Mouse (Mus musculus) forebrain, embryonic 13.5 days (tissue): Measurements from ENCODE around the gene Rpl23. TPM values are rescaled to one million over a fixed set of nuclear protein-coding genes. Genes with fewer than 3 reads are reported as not detected.

Source experiments
- ATAC-seq: fragments of 200-750 bp; cut with Nextera tagmentation; 2 replicates; pipeline ENCODE4 v1.8.0; 2017
- H3K27ac ChIP-seq: fragments of 300-500 bp; sonication (generic); 2 replicates; pipeline ENCODE4 v1.5.1; 2015; ENCODE audit warnings: inconsistent platforms, mild to moderate bottlenecking, moderate library complexity
- H3K27me3 ChIP-seq: fragments of 300-500 bp; sonication (generic); 2 replicates; pipeline ENCODE4 v1.6.1; 2015; ENCODE audit warnings: mild to moderate bottlenecking, inconsistent platforms
- H3K36me3 ChIP-seq: fragments of 300-500 bp; sonication (generic); 2 replicates; pipeline ENCODE4 v1.6.1; 2015; ENCODE audit warnings: mild to moderate bottlenecking, inconsistent platforms; ENCODE audit not compliant: poor library complexity, severe bottlenecking
- H3K4me1 ChIP-seq: fragments of 300-500 bp; sonication (generic); 2 replicates; pipeline ENCODE4 v1.6.1; 2015; ENCODE audit warnings: inconsistent platforms
- H3K4me2 ChIP-seq: fragments of 300-500 bp; sonication (generic); 2 replicates; pipeline ENCODE4 v1.6.1; 2015; ENCODE audit warnings: inconsistent platforms, mild to moderate bottlenecking, moderate library complexity
- H3K4me3 ChIP-seq: fragments of 300-500 bp; sonication (generic); 2 replicates; pipeline ENCODE4 v1.5.1; 2015; ENCODE audit warnings: mild to moderate bottlenecking, inconsistent platforms
- H3K9ac ChIP-seq: fragments of 300-500 bp; sonication (generic); 2 replicates; pipeline ENCODE4 v1.6.1; 2015; ENCODE audit warnings: mild to moderate bottlenecking, inconsistent platforms
- H3K9me3 ChIP-seq: fragments of 300-500 bp; sonication (generic); replicated peaks from 2 replicates; pipeline ENCODE4 v1.6.1; 2016; ENCODE audit warnings: inconsistent platforms
- WGBS: fragments of 180-500 bp; shearing (Covaris S2); methylation state at CpG from one replicate; pipeline ENCODE4 v1.1.7; 2015; 5-methylcytosine and 5-hydroxymethylcytosine counted together
- polyA plus RNA-seq: library from polyadenylated mRNA; unstranded; fragments of >200 nt; fragmentation: Nextera tagmentation; extraction: Ambion mirVana; gene quantifications from 2 replicates; pipeline ENCODE4 v1.2.1, GENCODE M21; 2015

Gene Rpl23
- polyA plus RNA-seq, 1 experiment from 2014 or later: 461 TPM

GRCm38 (mm10) chr11:97812491-97812921 is 30.3 kb upstream of the Rpl23 start:
- Histone ChIP-seq H3K36me3 (peaks cover 55% of the 10 kb centered on the region), H3K27ac (peak overlapping the region; percentile 90)
- WGBS: 12% methylated on average over 3 of the region's 3 CpGs

GRCm38 (mm10) chr11:97811569-97812362 is 29.5 kb upstream of the Rpl23 start:
- 24% methylated on average over 12 of the region's 13 CpGs for WGBS

More at GRCm38 (mm10) chr11:97812491-97812921, 30.3 kb upstream of the Rpl23 start:
- ATAC-seq: peak; percentile 89
- Histone ChIP-seq H3K4me2 (peak overlapping the region; percentile 51), H3K4me1 (peaks cover 85% of the 10 kb centered on the region), H3K9ac (peak overlapping the region; percentile 12), H3K27me3 (no peaks in the 10 kb centered on the region), H3K9me3 (no peaks in the 10 kb centered on the region), H3K4me3 (0 out of 2 replicates have a peak overlapping the region, but pooled peaks have one; percentile 5)

GRCm38 (mm10) chr11:97810970-97811369 is 28.7 kb upstream of the Rpl23 start:
- H3K9me3 ChIP-seq: no peaks in the 10 kb centered on the region
- H3K27ac ChIP-seq: peak overlapping the region; percentile 90
- WGBS: 7% methylated on average over 3 of the region's 3 CpGs
- peaks cover 50% of the 10 kb centered on the region for H3K36me3 ChIP-seq
- no peak overlapping the region for H3K4me3 ChIP-seq
- H3K27me3 ChIP-seq: no peaks in the 10 kb centered on the region
- H3K9ac ChIP-seq: peak overlapping the region; percentile 40
- no peak overlapping the region for H3K4me2 ChIP-seq
- no peak for ATAC-seq
- H3K4me1 ChIP-seq: peaks cover 92% of the 10 kb centered on the region

More at GRCm38 (mm10) chr11:97811569-97812362, 29.5 kb upstream of the Rpl23 start:
- peak overlapping the region; percentile 51 for H3K4me2 ChIP-seq
- peaks cover 56% of the 10 kb centered on the region for H3K36me3 ChIP-seq
- no peaks in the 10 kb centered on the region for H3K9me3 ChIP-seq
- no peak for ATAC-seq
- no peaks in the 10 kb centered on the region for H3K27me3 ChIP-seq
- H3K27ac ChIP-seq: peak overlapping the region; percentile 90
- H3K9ac ChIP-seq: peak overlapping the region; percentile 40
- H3K4me1 ChIP-seq: peaks cover 86% of the 10 kb centered on the region
- 0 out of 2 replicates have a peak overlapping the region, but pooled peaks have one; percentile 5 for H3K4me3 ChIP-seq

- no peak overlapping the region for H3K9ac ChIP-seq
- H3K4me3 ChIP-seq: no peak overlapping the region
- H3K27me3 ChIP-seq: no peaks in the 10 kb centered on the region
- 82% methylated on average over 7 of the region's 7 CpGs for WGBS
- H3K9me3 ChIP-seq: no peaks in the 10 kb centered on the region
- no peak overlapping the region for H3K27ac ChIP-seq
- H3K36me3 ChIP-seq: peaks cover 44% of the 10 kb centered on the region
- ATAC-seq: no peak
- no peak overlapping the region for H3K4me2 ChIP-seq
- H3K4me1 ChIP-seq: peaks cover 92% of the 10 kb centered on the region
Observed at GRCm38 (mm10) chr11:97810356-97810755, 28.1 kb upstream of the Rpl23 start.

- Histone ChIP-seq H3K36me3 (peaks cover 35% of the 10 kb centered on the region), H3K4me3 (no peak overlapping the region), H3K4me2 (no peak overlapping the region), H3K27me3 (no peaks in the 10 kb centered on the region), H3K27ac (no peak overlapping the region), H3K4me1 (peaks cover 96% of the 10 kb centered on the region), H3K9me3 (no peaks in the 10 kb centered on the region), H3K9ac (no peak overlapping the region)
- ATAC-seq: no peak
- WGBS: 81% methylated on average over 7 of the region's 7 CpGs
Observed at GRCm38 (mm10) chr11:97809235-97810121, 27.2 kb upstream of the Rpl23 start.

- Histone ChIP-seq H3K9me3 (no peaks in the 10 kb centered on the region), H3K9ac (no peak overlapping the region), H3K4me3 (no peak overlapping the region), H3K27ac (peak overlapping the region; percentile 49), H3K27me3 (no peaks in the 10 kb centered on the region), H3K4me2 (no peak overlapping the region), H3K4me1 (peaks cover 99% of the 10 kb centered on the region), H3K36me3 (peaks cover 33% of the 10 kb centered on the region)
- ATAC-seq: no peak
- WGBS: 46% methylated on average over 5 of the region's 5 CpGs
Observed at GRCm38 (mm10) chr11:97808621-97809234, 26.5 kb upstream of the Rpl23 start.

GRCm38 (mm10) chr11:97808093-97808492 is 25.9 kb upstream of the Rpl23 start:
- H3K4me3 ChIP-seq: no peak overlapping the region
- no peak for ATAC-seq
- 56% methylated on average over 2 of the region's 2 CpGs for WGBS
- no peaks in the 10 kb centered on the region for H3K27me3 ChIP-seq
- H3K9ac ChIP-seq: no peak overlapping the region
- peak overlapping the region; percentile 8; the same call in 1 of the 2 replicates for H3K4me2 ChIP-seq
- peak overlapping the region; percentile 17; the same call in 1 of the 2 replicates for H3K27ac ChIP-seq
- peaks cover 33% of the 10 kb centered on the region for H3K36me3 ChIP-seq
- H3K4me1 ChIP-seq: peaks cover 94% of the 10 kb centered on the region
- H3K9me3 ChIP-seq: no peaks in the 10 kb centered on the region

- Histone ChIP-seq H3K27ac (peak overlapping the region; percentile 17; the same call in 1 of the 2 replicates), H3K9ac (no peak overlapping the region), H3K27me3 (no peaks in the 10 kb centered on the region), H3K4me2 (peak overlapping the region; percentile 8; the same call in 1 of the 2 replicates), H3K4me3 (no peak overlapping the region), H3K4me1 (peaks cover 89% of the 10 kb centered on the region), H3K36me3 (peaks cover 33% of the 10 kb centered on the region), H3K9me3 (no peaks in the 10 kb centered on the region)
- 58% methylated on average over 6 of the region's 6 CpGs for WGBS
- ATAC-seq: no peak
Observed at GRCm38 (mm10) chr11:97807626-97808025, 25.4 kb upstream of the Rpl23 start.

GRCm38 (mm10) chr11:97806613-97806964 is 24.4 kb upstream of the Rpl23 start:
- peak overlapping the region; percentile 50 for H3K4me2 ChIP-seq
- peaks cover 33% of the 10 kb centered on the region for H3K36me3 ChIP-seq
- WGBS: 74% methylated on average over 7 of the region's 7 CpGs
- H3K9me3 ChIP-seq: no peaks in the 10 kb centered on the region
- H3K4me1 ChIP-seq: peaks cover 89% of the 10 kb centered on the region
- ATAC-seq: no peak
- no peaks in the 10 kb centered on the region for H3K27me3 ChIP-seq
- no peak overlapping the region for H3K9ac ChIP-seq
- H3K4me3 ChIP-seq: no peak overlapping the region
- peak overlapping the region; percentile 71 for H3K27ac ChIP-seq

- H3K36me3 ChIP-seq: peaks cover 33% of the 10 kb centered on the region
- H3K27me3 ChIP-seq: no peaks in the 10 kb centered on the region
- peak overlapping the region; percentile 50 for H3K4me2 ChIP-seq
- H3K9ac ChIP-seq: peak overlapping the region; percentile 43
- WGBS: 44% methylated on average over 15 of the region's 15 CpGs
- peak overlapping the region; percentile 71 for H3K27ac ChIP-seq
- peaks cover 89% of the 10 kb centered on the region for H3K4me1 ChIP-seq
- no peak overlapping the region; the same call in 1 of the 2 replicates for H3K4me3 ChIP-seq
- peak; percentile 68 for ATAC-seq
- no peaks in the 10 kb centered on the region for H3K9me3 ChIP-seq
Observed at GRCm38 (mm10) chr11:97805662-97806612, 23.7 kb upstream of the Rpl23 start.
